Mouse (Mus musculus) neutrophil, adult 65 days (primary cell): Measurements from ENCODE around the gene Gpatch2l. TPM values are rescaled to one million over a fixed set of nuclear protein-coding genes. Genes with fewer than 3 reads are reported as not detected.

Source experiments
- total RNA-seq: library from RNA; stranded (reverse); gene quantifications from 2 replicates; pipeline ENCODE4 v1.2.4, GENCODE M21; 2023

Gpatch2l gene
- total RNA-seq: 70.2 and 110 TPM in 2 replicates

GRCm38 (mm10) chr12:86241604-86242536 is at the start of gene Gpatch2l:
Gpatch2l (plus strand) TSS chr12:86241858.

Other genes starting within 250 kb of the Gpatch2l start
- gene Tgfb3, start 162.8 kb upstream of the Gpatch2l start, total RNA-seq: not detected in 2 replicates
- not detected in 2 replicates for gene Ift43, start 159.3 kb upstream of the Gpatch2l start, total RNA-seq
- gene Esrrb, start 119.3 kb downstream of the Gpatch2l start, total RNA-seq: not detected in 2 replicates